Mouse (Mus musculus) midbrain, embryonic 16.5 days (tissue): Measurements from ENCODE around the gene Foxa2. TPM values are rescaled to one million over a fixed set of nuclear protein-coding genes. Genes with fewer than 3 reads are reported as not detected.
A peak's percentile ranks its signal among the peaks of the same experiment; 100 is the strongest.

Experiments
- ATAC-seq: fragments of 200-750 bp; cut with Nextera tagmentation; 2 replicates; pipeline ENCODE4 v1.8.0; 2017; ENCODE audit warnings: moderate TSS enrichment
- H3K27ac ChIP-seq: fragments of 300-500 bp; sonication (generic); 2 replicates; pipeline ENCODE4 v1.5.1; 2014; ENCODE audit warnings: mild to moderate bottlenecking, low read length, mixed read lengths
- H3K27me3 ChIP-seq: fragments of 300-500 bp; sonication (generic); 2 replicates; pipeline ENCODE4 v1.6.1; 2014; ENCODE audit warnings: low read depth, low read length, mixed read lengths; ENCODE audit not compliant: control insufficient read depth, insufficient read depth
- H3K36me3 ChIP-seq: fragments of 300-500 bp; sonication (generic); 2 replicates; pipeline ENCODE4 v1.6.1; 2014; ENCODE audit warnings: mild to moderate bottlenecking, low read length, moderate library complexity, mixed read lengths; ENCODE audit not compliant: control insufficient read depth, insufficient read depth
- H3K4me1 ChIP-seq: fragments of 300-500 bp; sonication (generic); 2 replicates; pipeline ENCODE4 v1.6.1; 2014; ENCODE audit warnings: mild to moderate bottlenecking, low read length, mixed read lengths; ENCODE audit not compliant: control insufficient read depth, insufficient read depth
- H3K4me2 ChIP-seq: fragments of 300-500 bp; sonication (generic); 2 replicates; pipeline ENCODE4 v1.6.1; 2014; ENCODE audit warnings: mild to moderate bottlenecking, low read length, mixed read lengths
- H3K4me3 ChIP-seq: fragments of 300-500 bp; sonication (generic); 2 replicates; pipeline ENCODE4 v1.5.1; 2014; ENCODE audit warnings: low read depth, mild to moderate bottlenecking, low read length, moderate library complexity, mixed read lengths
- H3K9ac ChIP-seq: fragments of 300-500 bp; sonication (generic); 2 replicates; pipeline ENCODE4 v1.6.1; 2014; ENCODE audit warnings: low read depth, low read length, mixed read lengths
- H3K9me3 ChIP-seq: fragments of 300-500 bp; sonication (generic); replicated peaks from 2 replicates; pipeline ENCODE4 v1.6.1; 2014; ENCODE audit warnings: mild to moderate bottlenecking, low read length, mixed read lengths; ENCODE audit not compliant: control insufficient read depth, poor library complexity, severe bottlenecking
- WGBS: fragments of 180-500 bp; shearing (Covaris S2); extraction: QIAGEN DNeasy Blood & Tissue Kit; methylation state at CpG from one replicate; pipeline ENCODE4 v1.1.7; 2014; 5-methylcytosine and 5-hydroxymethylcytosine counted together
- polyA plus RNA-seq: library from polyadenylated mRNA; unstranded; fragments of >200 nt; fragmentation: Nextera tagmentation; extraction: Ambion mirVana; gene quantifications from 2 replicates; pipeline ENCODE4 v1.2.1, GENCODE M21; 2015

The Foxa2 gene
- polyA plus RNA-seq, 1 experiment from 2014 or later = 4.1 TPM

- no peak overlapping the region for H3K4me3 ChIP-seq
- H3K36me3 ChIP-seq = no peaks in the 10 kb centered on the region
- 6% methylated on average over 3 of the region's 3 CpGs for WGBS
- peaks cover 72% of the 10 kb centered on the region for H3K27me3 ChIP-seq
- no peak for ATAC-seq
- peaks cover 2% of the 10 kb centered on the region for H3K4me1 ChIP-seq
- H3K9me3 ChIP-seq = no peaks in the 10 kb centered on the region
- no peak overlapping the region for H3K27ac ChIP-seq
- no peak overlapping the region for H3K4me2 ChIP-seq
- no peak overlapping the region for H3K9ac ChIP-seq
Observed at GRCm38 (mm10) chr2:148042126-148042640, 4.6 kb downstream of the Foxa2 start.

GRCm38 (mm10) chr2:148041381-148041780 lies 5.4 kb downstream of the Foxa2 start:
- Histone ChIP-seq H3K27me3 (peaks cover 74% of the 10 kb centered on the region), H3K27ac (no peak overlapping the region), H3K9me3 (no peaks in the 10 kb centered on the region), H3K4me3 (no peak overlapping the region), H3K36me3 (no peaks in the 10 kb centered on the region), H3K4me2 (no peak overlapping the region), H3K9ac (no peak overlapping the region), H3K4me1 (peaks cover 2% of the 10 kb centered on the region)
- ATAC-seq = no peak
- WGBS = 1% methylated on average over 5 of the region's 5 CpGs

GRCm38 (mm10) chr2:148040236-148041121 lies 6.3 kb downstream of the Foxa2 start:
- Histone ChIP-seq H3K4me2 (no peak overlapping the region), H3K27ac (no peak overlapping the region), H3K4me1 (no peaks in the 10 kb centered on the region; the same call in 1 of the 2 replicates), H3K27me3 (peaks cover 77% of the 10 kb centered on the region), H3K9ac (no peak overlapping the region), H3K4me3 (no peak overlapping the region), H3K9me3 (no peaks in the 10 kb centered on the region), H3K36me3 (no peaks in the 10 kb centered on the region)
- ATAC-seq = no peak
- WGBS = under 1% methylated on average over 37 of the region's 37 CpGs

GRCm38 (mm10) chr2:148039351-148040235 lies 7.2 kb downstream of the Foxa2 start:
- peak; percentile 31; the same call in 1 of the 2 replicates for ATAC-seq
- H3K27ac ChIP-seq = peak overlapping the region; percentile 51; the same call in 1 of the 2 replicates
- under 1% methylated on average over 53 of the region's 53 CpGs for WGBS
- H3K4me2 ChIP-seq = peak overlapping the region; percentile 10; the same call in 1 of the 2 replicates
- peaks cover 78% of the 10 kb centered on the region for H3K27me3 ChIP-seq
- no peaks in the 10 kb centered on the region; the same call in 1 of the 2 replicates for H3K4me1 ChIP-seq
- no peak overlapping the region for H3K9ac ChIP-seq
- no peaks in the 10 kb centered on the region for H3K36me3 ChIP-seq
- H3K9me3 ChIP-seq = no peaks in the 10 kb centered on the region
- peak overlapping the region; percentile 13; the same call in 1 of the 2 replicates for H3K4me3 ChIP-seq

- Histone ChIP-seq H3K36me3 (no peaks in the 10 kb centered on the region), H3K9ac (no peak overlapping the region), H3K4me1 (no peaks in the 10 kb centered on the region), H3K27me3 (peaks cover 80% of the 10 kb centered on the region), H3K27ac (0 out of 2 replicates have a peak overlapping the region, but pooled peaks have one; percentile 24), H3K4me3 (no peak overlapping the region), H3K9me3 (no peaks in the 10 kb centered on the region), H3K4me2 (0 out of 2 replicates have a peak overlapping the region, but pooled peaks have one; percentile 4)
- ATAC-seq = no peak
- under 1% methylated on average over 42 of the region's 42 CpGs for WGBS
Observed at GRCm38 (mm10) chr2:148038366-148039310, 8.1 kb downstream of the Foxa2 start.

- Histone ChIP-seq H3K27me3 (peaks cover 76% of the 10 kb centered on the region), H3K4me3 (no peak overlapping the region), H3K9ac (no peak overlapping the region), H3K4me2 (no peak overlapping the region), H3K4me1 (no peaks in the 10 kb centered on the region), H3K36me3 (no peaks in the 10 kb centered on the region), H3K27ac (no peak overlapping the region), H3K9me3 (no peaks in the 10 kb centered on the region)
- 3% methylated on average over 4 of the region's 4 CpGs for WGBS
- ATAC-seq = no peak
Observed at GRCm38 (mm10) chr2:148036611-148037160, 10.1 kb downstream of the Foxa2 start.

- H3K4me3 ChIP-seq = no peak overlapping the region
- H3K27me3 ChIP-seq = peaks cover 79% of the 10 kb centered on the region
- ATAC-seq = no peak
- WGBS = 3% methylated on average over 6 of the region's 6 CpGs
- H3K9me3 ChIP-seq = no peaks in the 10 kb centered on the region
- H3K27ac ChIP-seq = no peak overlapping the region
- no peak overlapping the region for H3K4me2 ChIP-seq
- no peaks in the 10 kb centered on the region for H3K4me1 ChIP-seq
- no peaks in the 10 kb centered on the region for H3K36me3 ChIP-seq
- H3K9ac ChIP-seq = no peak overlapping the region
Observed at GRCm38 (mm10) chr2:148030991-148031675, 15.6 kb downstream of the Foxa2 start.
